Mouse (Mus musculus): Measurements from ENCODE around the gene Lcp1. TPM values are rescaled to one million over a fixed set of nuclear protein-coding genes. Genes with fewer than 3 reads are reported as not detected.

Lcp1 gene
- polyA plus RNA-seq, 1 experiment from 2014 or later, result 81.9 TPM

DNA sequence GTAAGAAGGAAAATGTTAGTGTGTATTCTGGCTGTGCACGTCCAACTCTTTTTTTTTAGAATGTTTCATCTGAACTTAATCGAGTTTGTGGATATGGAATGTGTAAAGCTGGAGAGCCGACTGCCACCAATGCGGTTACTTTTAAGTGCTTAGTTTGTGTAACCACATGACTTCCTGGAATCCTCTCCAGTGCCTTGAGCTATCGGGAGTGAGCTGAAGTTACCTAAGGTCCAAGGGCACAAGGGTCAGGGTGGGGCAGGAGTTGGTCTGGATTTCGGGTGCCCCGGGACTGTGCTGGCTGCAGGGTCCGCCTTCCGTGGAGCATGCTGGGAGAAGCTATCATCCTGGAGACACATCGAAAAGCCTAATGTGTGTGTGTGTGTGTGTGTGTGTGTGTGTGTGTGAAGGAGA, 47.9 kb downstream of the Lcp1 start:
- Histone ChIP-seq H3K27ac (no peak overlapping the region), H3K4me3 (replicated peaks) (peak overlapping the region; percentile 7; the same call in 1 of the 2 replicates), H3K36me3 (no peaks in the 10 kb centered on the region), H3K4me2 (replicated peaks) (peak overlapping the region; percentile 17; the same call in 1 of the 2 replicates), H3K9me3 (no peaks in the 10 kb centered on the region), H3K9ac (no peak overlapping the region), H3K27me3 (replicated peaks) (no peaks in the 10 kb centered on the region), H3K4me1 (replicated peaks) (no peaks in the 10 kb centered on the region)
- ATAC-seq, result 0 out of 2 replicates have a peak, but pooled peaks have one; percentile 11
- WGBS, result 59% methylated on average over 10 of the region's 10 CpGs

- Histone ChIP-seq H3K4me3 (replicated peaks) (0 out of 2 replicates have a peak overlapping the region, but pooled peaks have one; percentile 4), H3K4me1 (replicated peaks) (no peaks in the 10 kb centered on the region), H3K9me3 (no peaks in the 10 kb centered on the region), H3K27ac (no peak overlapping the region), H3K4me2 (replicated peaks) (0 out of 2 replicates have a peak overlapping the region, but pooled peaks have one; percentile 17), H3K27me3 (replicated peaks) (no peaks in the 10 kb centered on the region), H3K9ac (no peak overlapping the region), H3K36me3 (no peaks in the 10 kb centered on the region)
- WGBS, result 84% methylated on average over 20 of the region's 20 CpGs
- no peak for ATAC-seq
Observed at GRCm38 (mm10) chr14:75179255-75179963, 48.5 kb downstream of the Lcp1 start.

DNA sequence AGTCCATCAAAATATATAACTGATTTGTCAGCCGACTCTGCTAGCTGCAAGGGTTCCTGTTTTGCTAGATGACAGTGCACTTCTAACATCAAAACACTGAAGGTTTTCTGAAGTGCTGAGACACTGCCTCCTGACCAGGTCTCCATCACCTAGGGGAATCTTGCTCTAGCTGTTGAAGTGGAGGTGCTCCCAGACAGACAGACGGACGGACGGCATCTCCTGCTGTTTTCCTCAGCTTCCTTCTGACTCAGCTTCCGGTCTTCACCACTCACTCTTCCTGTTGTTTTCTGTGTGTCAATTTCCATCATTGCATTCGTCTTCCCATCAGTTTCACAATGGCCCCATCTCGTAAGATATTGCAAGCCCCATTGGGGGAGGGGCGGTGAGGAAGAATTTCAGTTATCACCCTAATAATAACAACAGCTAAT, 49.7 kb downstream of the Lcp1 start:
- Histone ChIP-seq H3K4me3 (replicated peaks) (no peak overlapping the region), H3K27ac (no peak overlapping the region), H3K4me2 (replicated peaks) (no peak overlapping the region), H3K9ac (no peak overlapping the region), H3K9me3 (no peaks in the 10 kb centered on the region), H3K36me3 (no peaks in the 10 kb centered on the region), H3K27me3 (replicated peaks) (no peaks in the 10 kb centered on the region), H3K4me1 (replicated peaks) (no peaks in the 10 kb centered on the region)
- WGBS, result 83% methylated on average over 8 of the region's 8 CpGs
- ATAC-seq, result no peak

- no peak overlapping the region for H3K4me3 ChIP-seq (replicated peaks)
- H3K36me3 ChIP-seq, result no peaks in the 10 kb centered on the region
- no peak overlapping the region for H3K27ac ChIP-seq
- H3K9ac ChIP-seq, result no peak overlapping the region
- H3K4me2 ChIP-seq (replicated peaks), result no peak overlapping the region
- no peaks in the 10 kb centered on the region for H3K27me3 ChIP-seq (replicated peaks)
- WGBS, result 80% methylated on average over 9 of the region's 9 CpGs
- no peaks in the 10 kb centered on the region for H3K9me3 ChIP-seq
- H3K4me1 ChIP-seq (replicated peaks), result no peaks in the 10 kb centered on the region
- ATAC-seq, result no peak
Observed at GRCm38 (mm10) chr14:75181062-75181935, 50.4 kb downstream of the Lcp1 start.

GRCm38 (mm10) chr14:75182378-75182777, 51.5 kb downstream of the Lcp1 start:
- Histone ChIP-seq H3K9me3 (no peaks in the 10 kb centered on the region), H3K4me2 (replicated peaks) (no peak overlapping the region), H3K27ac (no peak overlapping the region), H3K36me3 (no peaks in the 10 kb centered on the region), H3K4me3 (replicated peaks) (no peak overlapping the region), H3K9ac (no peak overlapping the region), H3K4me1 (replicated peaks) (no peaks in the 10 kb centered on the region), H3K27me3 (replicated peaks) (no peaks in the 10 kb centered on the region)
- ATAC-seq, result no peak
- 63% methylated on average over 4 of the region's 4 CpGs for WGBS

GRCm38 (mm10) chr14:75182831-75183230, 51.9 kb downstream of the Lcp1 start:
- 86% methylated on average over 5 of the region's 5 CpGs for WGBS
- no peak overlapping the region for H3K4me2 ChIP-seq (replicated peaks)
- H3K9me3 ChIP-seq, result no peaks in the 10 kb centered on the region
- no peaks in the 10 kb centered on the region for H3K4me1 ChIP-seq (replicated peaks)
- no peak overlapping the region for H3K9ac ChIP-seq
- no peak overlapping the region for H3K4me3 ChIP-seq (replicated peaks)
- H3K27me3 ChIP-seq (replicated peaks), result no peaks in the 10 kb centered on the region
- ATAC-seq, result no peak
- no peak overlapping the region for H3K27ac ChIP-seq
- H3K36me3 ChIP-seq, result no peaks in the 10 kb centered on the region

GRCm38 (mm10) chr14:75184069-75184790, 53.3 kb downstream of the Lcp1 start:
- WGBS, result 85% methylated on average over 4 of the region's 4 CpGs
- Histone ChIP-seq H3K4me1 (replicated peaks) (no peaks in the 10 kb centered on the region), H3K9ac (no peak overlapping the region), H3K9me3 (no peaks in the 10 kb centered on the region), H3K4me2 (replicated peaks) (no peak overlapping the region), H3K4me3 (replicated peaks) (no peak overlapping the region), H3K27ac (no peak overlapping the region), H3K36me3 (no peaks in the 10 kb centered on the region), H3K27me3 (replicated peaks) (no peaks in the 10 kb centered on the region)
- no peak for ATAC-seq

DNA sequence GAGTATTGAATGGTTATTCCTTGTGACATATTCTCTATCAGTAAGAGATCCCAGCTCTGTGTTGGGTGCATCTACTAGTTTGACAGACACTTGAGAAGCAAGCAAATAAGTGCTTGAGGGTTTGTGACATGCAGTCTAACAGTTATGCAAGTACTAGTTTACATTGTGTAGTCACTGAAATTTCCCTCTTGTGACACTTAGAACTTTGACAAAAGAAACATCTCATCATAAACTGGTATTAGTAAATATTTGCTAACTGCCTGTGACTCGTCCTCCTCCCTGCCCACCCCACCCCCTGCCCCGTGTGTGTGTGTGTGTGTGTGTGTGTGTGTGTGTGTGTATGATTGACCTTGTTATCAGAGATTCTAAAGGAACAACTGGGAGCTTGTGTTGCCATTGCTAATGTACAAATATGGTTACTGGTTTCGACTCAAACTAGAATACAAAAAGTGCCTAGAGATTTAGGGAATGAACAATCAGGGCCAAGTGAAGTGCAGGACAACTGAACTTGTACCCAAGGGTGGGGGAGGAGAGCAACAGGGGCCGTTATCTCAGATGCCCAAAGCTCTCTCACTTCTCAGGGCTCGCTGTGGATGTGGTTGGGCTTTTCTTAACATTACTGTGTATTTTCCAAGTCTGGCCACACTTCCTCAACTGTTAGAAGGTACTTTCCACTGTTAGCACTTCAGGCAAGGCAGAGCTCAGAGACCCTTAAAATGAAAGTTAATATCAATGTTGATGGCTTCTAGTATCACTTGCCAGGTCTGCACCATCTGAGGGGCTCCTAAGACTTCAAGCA, 55.1 kb downstream of the Lcp1 start:
- Histone ChIP-seq H3K27me3 (replicated peaks) (no peaks in the 10 kb centered on the region), H3K9ac (no peak overlapping the region), H3K4me2 (replicated peaks) (no peak overlapping the region), H3K9me3 (no peaks in the 10 kb centered on the region), H3K27ac (no peak overlapping the region), H3K4me3 (replicated peaks) (no peak overlapping the region), H3K4me1 (replicated peaks) (no peaks in the 10 kb centered on the region), H3K36me3 (no peaks in the 10 kb centered on the region)
- WGBS, result 47% methylated on average over 5 of the region's 5 CpGs
- no peak for ATAC-seq

GRCm38 (mm10) chr14:75186858-75187415, 56.0 kb downstream of the Lcp1 start:
- Histone ChIP-seq H3K27me3 (replicated peaks) (no peaks in the 10 kb centered on the region), H3K36me3 (no peaks in the 10 kb centered on the region), H3K4me3 (replicated peaks) (no peak overlapping the region), H3K4me2 (replicated peaks) (no peak overlapping the region), H3K4me1 (replicated peaks) (no peaks in the 10 kb centered on the region), H3K9me3 (no peaks in the 10 kb centered on the region), H3K9ac (no peak overlapping the region), H3K27ac (no peak overlapping the region)
- no peak for ATAC-seq
- 81% methylated on average over 8 of the region's 8 CpGs for WGBS

- 73% methylated on average over 6 of the region's 6 CpGs for WGBS
- no peaks in the 10 kb centered on the region for H3K27me3 ChIP-seq (replicated peaks)
- H3K4me1 ChIP-seq (replicated peaks), result no peaks in the 10 kb centered on the region
- H3K27ac ChIP-seq, result no peak overlapping the region
- no peak overlapping the region for H3K9ac ChIP-seq
- no peak overlapping the region for H3K4me3 ChIP-seq (replicated peaks)
- H3K36me3 ChIP-seq, result no peaks in the 10 kb centered on the region
- H3K9me3 ChIP-seq, result no peaks in the 10 kb centered on the region
- H3K4me2 ChIP-seq (replicated peaks), result no peak overlapping the region
- no peak for ATAC-seq
Observed at GRCm38 (mm10) chr14:75188521-75188920, 57.6 kb downstream of the Lcp1 start.

GRCm38 (mm10) chr14:75189031-75189430, 58.1 kb downstream of the Lcp1 start:
- H3K27me3 ChIP-seq (replicated peaks), result no peaks in the 10 kb centered on the region
- no peak overlapping the region for H3K4me3 ChIP-seq (replicated peaks)
- H3K27ac ChIP-seq, result no peak overlapping the region
- no peaks in the 10 kb centered on the region for H3K36me3 ChIP-seq
- H3K4me2 ChIP-seq (replicated peaks), result no peak overlapping the region
- 92% methylated on average over 4 of the region's 4 CpGs for WGBS
- H3K9me3 ChIP-seq, result no peaks in the 10 kb centered on the region
- H3K9ac ChIP-seq, result no peak overlapping the region
- H3K4me1 ChIP-seq (replicated peaks), result no peaks in the 10 kb centered on the region
- ATAC-seq, result no peak

All from intestine, embryonic 15.5 days (tissue).